Mouse (Mus musculus) lung, embryonic 14.5 days (tissue): ENCODE data around the gene Robo1. TPM values are rescaled to one million over a fixed set of nuclear protein-coding genes. Genes with fewer than 3 reads are reported as not detected.
A peak's percentile ranks its signal among the peaks of the same experiment; 100 is the strongest.

ENCODE experiments used
- ATAC-seq: fragments of 200-750 bp; cut with Nextera tagmentation; 2 replicates; pipeline ENCODE4 v1.8.0; 2017; ENCODE audit warnings: mild to moderate bottlenecking, moderate TSS enrichment, moderate library complexity; ENCODE audit not compliant: insufficient read depth
- DNase-seq: peaks from one replicate; pipeline ENCODE4 v3.0.0-alpha.2; 2015
- H3K27ac ChIP-seq: fragments of 300-500 bp; sonication (generic); 2 replicates; pipeline ENCODE4 v1.5.1; 2014; ENCODE audit warnings: low read depth, mild to moderate bottlenecking, moderate library complexity
- H3K27me3 ChIP-seq: fragments of 300-500 bp; sonication (generic); 2 replicates; pipeline ENCODE4 v1.6.1; 2014; ENCODE audit warnings: low read length, control low read depth; ENCODE audit not compliant: insufficient read depth
- H3K36me3 ChIP-seq: fragments of 300-500 bp; sonication (generic); 2 replicates; pipeline ENCODE4 v1.6.1; 2014; ENCODE audit warnings: control low read depth; ENCODE audit not compliant: insufficient read depth
- H3K4me1 ChIP-seq: fragments of 300-500 bp; sonication (generic); 2 replicates; pipeline ENCODE4 v1.6.1; 2014; ENCODE audit warnings: antibody characterized with exemption, control low read depth; ENCODE audit not compliant: insufficient read depth
- H3K4me2 ChIP-seq: fragments of 300-500 bp; sonication (generic); 2 replicates; pipeline ENCODE4 v1.6.1; 2014; ENCODE audit warnings: mild to moderate bottlenecking
- H3K4me3 ChIP-seq: fragments of 300-500 bp; sonication (generic); 2 replicates; pipeline ENCODE4 v1.5.1; 2014; ENCODE audit warnings: low read depth, low read length
- H3K9ac ChIP-seq: fragments of 300-500 bp; sonication (generic); 2 replicates; pipeline ENCODE4 v1.6.1; 2014
- H3K9me3 ChIP-seq: fragments of 300-500 bp; sonication (generic); 2 replicates; pipeline ENCODE4 v1.6.1; 2016; ENCODE audit warnings: low read depth, low read length, control low read depth
- CTCF ChIP-seq: IDR thresholded peaks from 2 replicates; pipeline ENCODE4 v1.5.1; 2016; ENCODE audit warnings: antibody characterized with exemption, low read depth
- WGBS: fragments of 180-500 bp; shearing (Covaris S2); extraction: QIAGEN DNeasy Blood & Tissue Kit; methylation state at CpG from one replicate; pipeline ENCODE4 v1.1.7; 2014; 5-methylcytosine and 5-hydroxymethylcytosine counted together
- polyA plus RNA-seq: library from polyadenylated mRNA; unstranded; fragments of >200 nt; fragmentation: Nextera tagmentation; extraction: Ambion mirVana; gene quantifications from 2 replicates; pipeline ENCODE4 v1.2.1, GENCODE M21; 2014

Gene Robo1
- polyA plus RNA-seq, 1 experiment from 2014 or later: 38.6 TPM

DNA sequence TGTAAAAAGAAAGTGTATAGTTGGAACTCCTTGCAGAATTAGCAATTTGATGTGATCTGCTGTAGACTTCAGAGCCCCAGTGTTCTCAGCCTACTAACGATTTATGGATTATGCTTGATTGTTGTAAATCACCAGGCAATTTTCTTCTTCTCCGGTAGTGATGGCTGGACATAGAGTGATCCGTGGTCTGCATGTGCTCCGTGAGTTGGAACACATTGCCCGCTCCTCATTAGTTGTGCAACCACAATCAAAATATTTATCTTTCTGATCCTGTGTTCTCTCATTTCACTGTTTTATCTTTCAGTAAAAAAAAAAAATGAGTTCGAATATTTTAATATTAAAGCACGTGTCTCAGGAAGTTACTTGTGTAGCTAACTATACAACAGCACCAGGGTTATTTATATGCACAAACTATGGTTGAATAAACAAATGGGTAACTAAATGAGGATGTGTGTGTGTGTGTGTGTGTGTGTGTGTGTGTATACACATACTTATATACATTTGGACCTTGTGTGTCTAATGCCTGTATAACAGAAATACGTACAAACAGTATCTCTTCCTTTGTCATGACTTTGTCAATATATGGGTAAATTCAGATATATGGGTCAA lies 331.3 kb downstream of the Robo1 start:
- H3K9me3 ChIP-seq: no peaks in the 10 kb centered on the region
- TF ChIP-seq CTCF: no peak
- no peaks in the 10 kb centered on the region for H3K27me3 ChIP-seq

DNA sequence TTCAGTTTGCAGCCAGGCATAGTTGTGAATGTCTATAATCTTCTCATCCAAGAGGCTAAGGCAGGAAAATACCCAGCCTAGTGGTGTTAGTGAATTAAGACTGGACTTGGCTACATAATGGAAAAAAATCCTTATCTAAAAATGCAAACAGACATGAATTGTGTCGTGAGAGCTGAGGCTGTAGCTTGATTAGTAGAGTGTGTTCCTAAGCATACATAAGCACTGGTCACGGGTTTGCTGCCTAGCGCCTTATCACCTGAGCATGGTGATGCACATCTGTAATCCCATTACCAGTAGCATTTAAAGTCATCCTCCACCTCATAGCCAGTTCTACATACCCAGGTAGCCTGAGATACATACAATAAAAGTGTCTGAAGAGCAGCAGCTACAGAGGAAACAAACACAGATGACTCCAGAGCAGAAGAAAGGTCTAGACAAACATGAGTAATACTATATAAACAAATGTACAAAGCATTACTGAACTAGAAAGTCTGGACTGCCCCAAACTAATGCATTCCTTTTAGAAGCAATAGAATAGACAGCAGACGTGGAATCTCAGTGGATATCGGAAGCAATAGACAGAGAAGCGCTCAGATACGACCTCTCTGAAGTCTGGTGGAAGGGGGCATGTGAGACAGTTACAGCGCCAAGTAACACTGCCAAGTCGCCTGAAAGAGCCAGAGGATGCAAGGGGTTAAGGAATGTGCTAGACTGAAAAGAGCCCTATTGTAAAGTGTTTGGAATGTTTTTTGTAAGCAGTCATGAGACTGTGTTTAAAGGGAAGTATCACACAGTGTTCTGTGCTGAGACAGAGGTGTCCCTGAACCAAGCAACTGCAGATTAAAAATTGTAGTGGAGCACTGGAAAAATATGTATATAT lies 333.1 kb downstream of the Robo1 start:
- H3K9ac ChIP-seq: no peak overlapping the region
- H3K27ac ChIP-seq: peak overlapping the region; percentile 75; the same call in 1 of the 2 replicates
- H3K36me3 ChIP-seq: no peaks in the 10 kb centered on the region
- TF ChIP-seq CTCF: no peak
- H3K4me3 ChIP-seq: no peak overlapping the region
- DNase-seq (peak; percentile 75), ATAC-seq (peak; percentile 50)
- no peaks in the 10 kb centered on the region for H3K9me3 ChIP-seq
- WGBS: 30% methylated on average over 9 of the region's 9 CpGs
- no peaks in the 10 kb centered on the region for H3K27me3 ChIP-seq
- H3K4me2 ChIP-seq: no peak overlapping the region
- peaks cover 10% of the 10 kb centered on the region; the same call in 1 of the 2 replicates for H3K4me1 ChIP-seq

More for the DNA sequence above, 331.3 kb downstream of the Robo1 start:
- Histone ChIP-seq H3K4me1 (peaks cover 10% of the 10 kb centered on the region; the same call in 1 of the 2 replicates), H3K36me3 (no peaks in the 10 kb centered on the region), H3K9ac (no peak overlapping the region), H3K4me3 (no peak overlapping the region), H3K4me2 (no peak overlapping the region), H3K27ac (no peak overlapping the region)
- ATAC-seq (peak; percentile 60), DNase-seq (peak; percentile 76)
- WGBS: 39% methylated on average over 8 of the region's 8 CpGs

DNA sequence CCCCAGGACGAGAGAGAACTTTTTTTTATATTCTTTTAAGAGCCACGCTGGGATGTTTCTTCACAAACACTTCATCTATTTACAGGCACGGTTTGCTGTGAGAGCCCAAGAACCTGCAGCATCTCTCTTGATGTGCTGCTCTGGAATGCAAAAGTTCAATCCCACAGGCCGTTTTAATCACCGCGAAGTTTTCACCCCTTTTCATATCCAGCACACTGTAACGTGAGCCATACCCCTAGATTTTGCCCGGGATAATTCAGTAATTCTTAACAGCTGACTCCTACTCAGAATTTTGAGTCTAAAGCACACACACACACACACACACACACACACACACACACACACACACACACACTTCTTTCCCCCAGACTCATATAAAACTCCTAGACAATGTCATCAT lies 337.8 kb downstream of the Robo1 start:
- Histone ChIP-seq H3K36me3 (no peaks in the 10 kb centered on the region), H3K4me2 (peak overlapping the region; percentile 56), H3K9ac (no peak overlapping the region), H3K9me3 (no peaks in the 10 kb centered on the region), H3K4me3 (peak overlapping the region; percentile 17; the same call in 1 of the 2 replicates), H3K4me1 (peaks cover 5% of the 10 kb centered on the region; the same call in 1 of the 2 replicates), H3K27me3 (no peaks in the 10 kb centered on the region), H3K27ac (no peak overlapping the region)
- 11% methylated on average over 8 of the region's 8 CpGs for WGBS
- ATAC-seq (no peak), DNase-seq (peak; percentile 54)
- TF ChIP-seq CTCF: no peak

DNA sequence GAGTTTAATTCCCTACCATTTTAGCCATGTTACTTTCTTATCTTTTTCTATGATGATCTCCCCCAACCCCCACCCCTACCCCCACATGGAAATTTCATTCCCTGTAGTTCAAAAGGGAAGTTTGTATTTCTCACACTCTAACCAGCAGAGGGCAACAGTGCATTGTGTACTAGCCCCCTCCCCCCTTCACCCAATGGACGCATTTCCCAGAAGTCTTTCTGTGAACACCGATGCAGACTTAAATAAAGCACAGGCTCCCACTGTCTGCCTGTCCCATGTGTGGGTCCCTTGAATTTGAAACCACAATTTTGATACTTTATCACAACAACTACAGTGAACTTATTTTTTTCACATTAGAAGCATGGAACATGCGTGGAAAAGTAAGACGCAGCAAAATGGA lies 341.2 kb downstream of the Robo1 start:
- TF ChIP-seq CTCF: peak; percentile 75
- Histone ChIP-seq H3K4me1 (no peaks in the 10 kb centered on the region), H3K4me2 (peak overlapping the region; percentile 45), H3K9ac (no peak overlapping the region), H3K36me3 (no peaks in the 10 kb centered on the region), H3K9me3 (no peaks in the 10 kb centered on the region), H3K4me3 (no peak overlapping the region), H3K27ac (no peak overlapping the region), H3K27me3 (no peaks in the 10 kb centered on the region)
- ATAC-seq (peak; percentile 75; the same call in 1 of the 2 replicates), DNase-seq (peak; percentile 84)
- WGBS: 44% methylated on average over 4 of the region's 4 CpGs

DNA sequence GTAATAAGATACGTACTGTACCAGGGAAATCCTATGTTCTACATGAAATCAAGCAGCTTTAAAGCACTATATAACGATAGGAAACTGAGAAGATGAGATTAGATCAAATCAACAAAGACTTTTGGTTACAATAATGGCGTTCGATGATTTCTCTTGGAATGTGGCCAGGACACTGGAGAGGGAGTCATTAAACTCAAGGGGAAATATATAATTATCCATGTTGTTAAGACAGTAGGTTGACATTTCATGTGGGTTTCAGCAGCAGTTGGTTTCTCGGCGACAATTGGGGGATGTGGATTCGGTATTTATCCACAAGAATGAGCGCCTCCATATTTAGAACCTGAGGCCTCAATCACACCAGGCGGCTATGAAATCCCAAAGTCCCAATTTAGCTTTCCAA lies 347.3 kb downstream of the Robo1 start:
- WGBS: 54% methylated on average over 9 of the region's 9 CpGs
- Histone ChIP-seq H3K4me3 (no peak overlapping the region), H3K4me2 (no peak overlapping the region), H3K9ac (no peak overlapping the region), H3K27me3 (no peaks in the 10 kb centered on the region), H3K9me3 (no peaks in the 10 kb centered on the region), H3K27ac (no peak overlapping the region), H3K36me3 (no peaks in the 10 kb centered on the region), H3K4me1 (no peaks in the 10 kb centered on the region)
- no peak for ATAC-seq
- DNase-seq: no peak
- no peak for TF ChIP-seq CTCF

DNA sequence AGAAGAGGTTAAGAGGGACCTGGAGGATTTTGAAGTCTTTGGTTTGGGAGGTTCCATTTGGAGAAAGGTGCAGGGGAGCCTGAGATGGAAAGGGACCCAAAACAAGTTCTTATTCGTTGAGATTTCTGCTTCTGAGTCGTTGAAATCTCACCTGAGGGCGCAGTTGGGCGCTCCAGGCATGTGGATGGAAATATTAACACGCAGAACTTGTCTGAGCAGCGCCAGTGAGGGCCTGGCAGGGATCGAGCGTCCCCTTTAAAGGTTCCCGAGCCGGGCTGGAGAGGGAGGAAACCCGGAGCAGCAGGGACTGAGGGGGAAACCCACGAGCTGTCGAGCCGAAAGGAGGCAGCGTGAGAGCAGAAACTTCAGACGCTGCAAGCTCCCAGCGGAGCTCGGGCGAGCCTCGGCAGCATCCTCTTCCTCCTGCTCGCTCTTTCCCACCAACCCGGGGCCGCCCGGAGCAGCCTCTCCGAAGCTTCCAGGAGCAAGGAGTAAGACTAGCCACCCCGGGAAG lies 354.8 kb downstream of the Robo1 start:
- 0% methylated on average over 26 of the region's 26 CpGs for WGBS
- peak overlapping the region; percentile 94 for H3K27ac ChIP-seq
- no peaks in the 10 kb centered on the region for H3K27me3 ChIP-seq
- no peaks in the 10 kb centered on the region for H3K9me3 ChIP-seq
- peak; percentile 16 for TF ChIP-seq CTCF
- peaks cover 3% of the 10 kb centered on the region; the same call in 1 of the 2 replicates for H3K4me1 ChIP-seq
- H3K9ac ChIP-seq: peak overlapping the region; percentile 76
- peak; percentile 92 for ATAC-seq
- H3K36me3 ChIP-seq: no peaks in the 10 kb centered on the region
- peak; percentile 93 for DNase-seq
- H3K4me3 ChIP-seq: peak overlapping the region; percentile 80
- peak overlapping the region; percentile 80 for H3K4me2 ChIP-seq
